Mouse (Mus musculus): ENCODE results near the gene Rasgef1b. TPM values are rescaled to one million over a fixed set of nuclear protein-coding genes. Genes with fewer than 3 reads are reported as not detected.
"Not testable (repeated sequence)": the region's sequence is repeated elsewhere in the genome, so short reads cannot be mapped to it uniquely, and the experiment has no call there.

Gene Rasgef1b
- polyA plus RNA-seq, 1 experiment: 0.36 TPM

DNA sequence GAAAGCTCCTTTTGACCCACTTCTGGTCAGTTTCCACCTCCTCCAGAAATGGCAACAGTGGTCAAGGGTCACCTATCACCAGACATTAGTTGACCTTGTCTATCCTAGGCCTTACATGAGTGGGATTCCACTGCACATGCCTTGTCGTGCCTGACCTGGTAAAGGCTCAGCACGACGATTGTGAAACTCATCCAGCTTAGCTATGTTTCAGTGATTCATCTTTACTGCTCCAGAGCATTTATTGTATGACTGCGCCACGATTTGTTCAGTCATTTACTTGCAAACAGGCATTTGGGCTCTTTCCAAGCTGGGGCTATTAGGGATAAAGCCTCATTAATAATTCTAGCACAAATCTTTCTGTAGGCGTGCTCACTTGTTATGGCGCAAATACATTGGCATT lies 498.4 kb downstream of the Rasgef1b start:
- peaks cover 7% of the 10 kb centered on the region; the same call in 1 of the 2 replicates for H3K4me1 ChIP-seq (ENCODE audit: control insufficient read depth, insufficient read depth, insufficient read length, low read length)
- no peak overlapping the region for H3K4me3 ChIP-seq (ENCODE audit: insufficient read depth, low read depth, low read length)
- no peak overlapping the region for H3K27ac ChIP-seq (replicated peaks; ENCODE audit: low read depth, low read length)

DNA sequence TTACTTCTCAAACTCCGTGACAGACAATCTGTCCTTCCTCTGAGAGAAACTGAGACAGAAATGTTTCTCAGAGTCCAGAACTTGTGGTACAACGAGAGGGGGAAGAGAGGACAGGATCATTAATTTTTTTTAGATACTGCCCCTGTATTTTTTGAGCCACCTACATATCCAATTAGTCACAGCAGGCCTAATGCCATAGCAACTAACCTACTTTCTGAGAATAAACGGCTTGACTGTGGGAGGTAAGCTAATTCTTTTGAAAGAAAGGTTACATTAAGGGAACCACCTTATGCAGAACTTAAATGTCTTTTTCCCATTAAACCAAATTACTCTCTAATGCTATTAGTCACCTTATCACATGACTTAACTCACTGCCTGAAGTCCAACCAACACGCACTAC lies 501.5 kb downstream of the Rasgef1b start:
- H3K4me1 ChIP-seq (ENCODE audit: control insufficient read depth, insufficient read depth, insufficient read length, low read length): 0 out of 2 replicates have a peak, but pooled peaks cover 2% of the 10 kb centered on the region
- no peak overlapping the region for H3K4me3 ChIP-seq (ENCODE audit: insufficient read depth, low read depth, low read length)
- no peak overlapping the region for H3K27ac ChIP-seq (replicated peaks; ENCODE audit: low read depth, low read length)

DNA sequence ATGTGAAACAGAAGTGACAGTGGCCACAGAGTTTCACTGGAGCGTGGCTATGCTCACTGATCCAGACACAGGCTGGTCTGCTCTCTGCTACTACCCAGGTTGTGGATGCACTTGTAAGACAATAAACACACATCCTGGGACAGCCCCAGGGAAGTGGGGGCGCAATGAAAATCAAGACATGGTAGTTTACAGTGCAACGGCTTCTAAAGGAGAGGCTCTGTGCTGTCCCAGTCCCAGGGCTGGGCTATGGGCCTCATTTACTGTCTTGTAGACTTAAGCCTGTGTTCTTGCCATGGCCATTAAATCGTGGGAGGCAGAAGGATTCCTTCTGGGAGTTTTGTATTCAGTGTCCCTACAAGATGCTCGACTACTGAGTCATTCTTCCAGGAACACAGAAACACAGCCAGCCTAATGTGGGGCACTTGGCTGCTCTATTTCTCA lies 504.3 kb downstream of the Rasgef1b start:
- no peak overlapping the region for H3K4me3 ChIP-seq (ENCODE audit: insufficient read depth, low read depth, low read length)
- no peaks in the 10 kb centered on the region for H3K4me1 ChIP-seq (ENCODE audit: control insufficient read depth, insufficient read depth, insufficient read length, low read length)
- no peak overlapping the region for H3K27ac ChIP-seq (replicated peaks; ENCODE audit: low read depth, low read length)

DNA sequence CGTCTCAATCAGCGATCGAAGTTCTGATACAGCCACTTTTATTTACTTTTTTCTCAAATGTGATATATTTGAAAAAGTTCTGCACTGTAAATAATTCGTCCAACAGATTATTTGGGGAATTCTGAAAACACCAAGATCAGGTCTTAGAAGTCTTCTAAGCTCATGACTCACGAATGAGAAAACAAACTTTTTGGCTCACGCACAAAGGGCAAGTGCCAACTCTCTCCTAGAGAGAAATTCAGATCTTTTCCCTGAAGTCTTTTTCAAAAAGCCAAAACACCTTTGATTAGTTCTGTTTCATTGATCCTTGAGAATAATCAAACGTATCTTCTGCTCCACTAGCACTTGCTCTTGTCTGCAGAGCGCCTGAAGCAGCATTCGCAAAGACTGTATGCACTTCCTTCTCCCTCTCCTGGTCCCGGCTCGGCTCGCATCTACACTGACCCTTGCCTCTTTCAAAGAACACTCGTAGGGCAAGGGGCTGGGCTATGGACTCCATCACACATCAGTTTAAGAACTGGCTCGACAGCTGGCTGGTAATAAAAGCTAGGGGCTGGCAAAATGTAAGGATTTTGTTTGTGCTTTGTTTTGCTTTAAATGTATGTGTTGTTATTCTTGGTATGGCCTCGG lies 504.9 kb downstream of the Rasgef1b start:
- Histone ChIP-seq H3K4me1 (ENCODE audit: control insufficient read depth, insufficient read depth, insufficient read length, low read length) (no peaks in the 10 kb centered on the region), H3K27ac (replicated peaks; ENCODE audit: low read depth, low read length) (no peak overlapping the region), H3K4me3 (ENCODE audit: insufficient read depth, low read depth, low read length) (no peak overlapping the region)

DNA sequence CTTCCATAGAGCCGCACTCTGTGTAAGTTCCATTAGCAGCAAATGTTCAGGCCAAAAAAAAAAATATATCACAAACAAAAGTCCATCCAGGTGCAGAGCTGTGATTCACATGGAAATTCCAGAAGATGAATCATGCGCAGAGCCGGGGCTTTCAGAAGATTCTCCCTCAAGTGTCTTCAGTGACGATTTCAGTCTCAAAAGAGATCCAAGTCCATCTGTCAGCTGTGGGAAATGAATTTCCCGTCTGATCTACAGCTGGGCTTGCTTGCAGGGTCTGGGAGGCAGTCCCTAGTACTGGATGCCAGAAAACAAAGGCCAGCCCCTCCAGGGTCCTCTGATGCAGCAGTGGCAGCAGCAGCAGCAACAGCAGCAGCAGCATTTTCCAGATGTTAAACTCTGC lies 510.5 kb downstream of the Rasgef1b start:
- Histone ChIP-seq H3K27ac (replicated peaks; ENCODE audit: low read depth, low read length) (no peak overlapping the region), H3K4me1 (ENCODE audit: control insufficient read depth, insufficient read depth, insufficient read length, low read length) (peaks cover 3% of the 10 kb centered on the region; the same call in 1 of the 2 replicates), H3K4me3 (ENCODE audit: insufficient read depth, low read depth, low read length) (no peak overlapping the region)

DNA sequence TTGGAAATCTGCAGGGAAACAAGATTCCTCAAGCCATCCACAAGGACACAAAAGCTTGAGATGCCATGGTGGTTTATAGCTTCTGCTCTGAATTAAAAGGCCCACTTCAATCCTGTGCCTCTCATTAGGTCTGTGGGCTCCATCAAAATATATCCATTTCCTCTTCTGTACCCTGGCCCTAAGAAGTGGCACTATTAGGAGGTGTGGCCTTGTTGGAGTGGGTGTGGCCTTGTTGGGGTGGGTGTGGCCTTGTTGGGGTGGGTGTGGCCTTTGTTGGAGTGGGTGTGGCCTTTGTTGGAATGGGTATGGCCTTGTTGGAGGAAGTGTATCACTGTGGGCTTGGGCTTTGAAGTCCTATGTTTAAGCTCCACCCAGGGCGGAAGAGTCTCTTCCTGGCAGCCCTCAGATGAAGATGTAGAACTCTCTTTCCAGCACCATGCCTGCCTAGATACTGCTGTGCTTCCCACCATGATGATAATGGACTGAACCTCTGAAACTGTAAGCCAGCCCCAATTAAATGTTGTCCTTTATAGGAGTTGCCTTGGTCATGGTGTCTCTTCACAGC lies 512.2 kb downstream of the Rasgef1b start:
- not testable (repeated sequence) for H3K27ac ChIP-seq (replicated peaks; ENCODE audit: low read depth, low read length); H3K4me3 ChIP-seq (ENCODE audit: insufficient read depth, low read depth, low read length); H3K4me1 ChIP-seq (ENCODE audit: control insufficient read depth, insufficient read depth, insufficient read length, low read length)

DNA sequence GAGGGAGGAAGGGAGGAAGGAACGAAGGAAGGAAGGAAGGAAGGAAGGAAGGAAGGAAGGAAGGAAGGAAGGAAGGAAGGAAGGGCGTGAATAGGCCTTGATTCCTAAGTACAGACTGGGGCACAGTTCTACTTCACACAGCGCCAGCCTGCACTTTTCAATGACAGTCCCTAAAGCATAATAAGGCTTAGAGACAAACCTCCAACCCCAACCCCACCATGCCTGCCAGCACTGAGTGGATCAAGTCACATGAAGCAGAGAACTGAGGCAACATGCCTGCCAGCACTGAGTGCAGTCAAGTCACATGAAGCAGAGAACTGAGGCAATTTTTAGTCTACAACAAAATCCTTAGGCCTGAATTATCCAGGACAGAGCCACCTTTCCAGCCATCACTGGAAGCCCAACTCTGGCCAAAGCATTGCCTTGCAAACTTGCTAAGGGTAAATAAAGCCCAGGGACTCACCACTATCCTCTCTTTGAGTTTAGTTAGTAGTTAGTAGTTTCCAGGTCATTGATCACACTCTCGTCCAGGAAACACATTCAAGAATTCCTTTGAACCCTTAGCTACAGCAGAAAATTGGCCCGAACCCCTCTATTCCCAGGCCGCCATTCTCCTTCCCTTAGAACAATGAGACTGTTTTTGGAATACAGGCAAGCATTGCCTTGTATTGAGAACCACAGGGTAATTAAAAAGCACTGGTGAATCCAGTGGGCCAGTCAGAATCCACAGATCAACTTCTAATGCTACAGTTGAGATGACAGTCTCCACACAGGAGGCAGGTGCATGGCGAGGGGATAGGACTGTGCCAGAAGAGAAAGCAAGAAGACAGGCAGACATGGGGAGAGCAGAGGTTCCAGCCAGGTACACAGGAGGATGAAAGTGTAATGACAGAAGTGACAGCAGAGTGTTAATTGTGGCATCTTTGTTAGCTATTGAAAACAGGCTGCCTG lies 513.4 kb downstream of the Rasgef1b start:
- Histone ChIP-seq H3K27ac (replicated peaks; ENCODE audit: low read depth, low read length) (no peak overlapping the region), H3K4me3 (ENCODE audit: insufficient read depth, low read depth, low read length) (no peak overlapping the region), H3K4me1 (ENCODE audit: control insufficient read depth, insufficient read depth, insufficient read length, low read length) (peaks cover 3% of the 10 kb centered on the region; the same call in 1 of the 2 replicates)

DNA sequence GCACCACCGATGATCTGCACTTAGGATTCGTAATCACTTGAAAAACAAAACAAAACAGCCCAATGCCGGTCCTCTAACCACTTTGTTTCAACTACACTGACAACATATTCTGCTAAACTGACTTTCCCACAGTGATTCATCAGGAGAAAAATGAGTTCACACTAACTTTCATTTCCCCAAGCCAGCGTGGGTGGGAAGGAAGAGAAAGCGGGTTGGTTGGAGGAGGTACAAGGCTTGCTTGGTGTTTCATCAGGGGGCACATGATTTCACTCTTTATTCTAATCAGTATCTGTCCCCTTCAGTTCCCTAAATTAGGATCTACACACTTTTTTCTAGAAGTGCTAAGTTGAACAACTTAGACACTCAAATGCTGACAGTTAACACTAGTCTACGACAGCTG lies 514.5 kb downstream of the Rasgef1b start:
- no peak overlapping the region for H3K27ac ChIP-seq (replicated peaks; ENCODE audit: low read depth, low read length)
- no peak overlapping the region for H3K4me3 ChIP-seq (ENCODE audit: insufficient read depth, low read depth, low read length)
- H3K4me1 ChIP-seq (ENCODE audit: control insufficient read depth, insufficient read depth, insufficient read length, low read length): peaks cover 3% of the 10 kb centered on the region; the same call in 1 of the 2 replicates

DNA sequence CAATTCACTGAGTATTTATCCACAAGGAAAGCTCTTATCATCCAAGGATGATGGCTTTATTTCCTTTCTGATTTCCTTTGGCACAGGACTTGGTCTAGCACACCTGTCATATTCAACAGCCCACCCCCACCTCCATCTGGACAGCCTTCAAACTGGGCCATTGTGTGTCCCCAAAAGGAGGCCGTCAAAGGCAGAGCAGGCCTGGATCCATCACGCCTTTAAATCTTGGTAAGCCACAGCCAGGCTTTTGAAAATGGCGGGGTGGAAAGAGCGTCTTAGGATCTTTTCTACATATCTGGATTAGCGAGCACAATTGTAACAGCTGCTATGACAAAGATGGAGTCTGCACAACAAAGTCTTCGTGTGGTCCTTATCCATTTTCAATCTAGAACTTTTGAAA lies 515.7 kb downstream of the Rasgef1b start:
- no peak overlapping the region for H3K4me3 ChIP-seq (ENCODE audit: insufficient read depth, low read depth, low read length)
- H3K4me1 ChIP-seq (ENCODE audit: control insufficient read depth, insufficient read depth, insufficient read length, low read length): peaks cover 2% of the 10 kb centered on the region; the same call in 1 of the 2 replicates
- no peak overlapping the region for H3K27ac ChIP-seq (replicated peaks; ENCODE audit: low read depth, low read length)

DNA sequence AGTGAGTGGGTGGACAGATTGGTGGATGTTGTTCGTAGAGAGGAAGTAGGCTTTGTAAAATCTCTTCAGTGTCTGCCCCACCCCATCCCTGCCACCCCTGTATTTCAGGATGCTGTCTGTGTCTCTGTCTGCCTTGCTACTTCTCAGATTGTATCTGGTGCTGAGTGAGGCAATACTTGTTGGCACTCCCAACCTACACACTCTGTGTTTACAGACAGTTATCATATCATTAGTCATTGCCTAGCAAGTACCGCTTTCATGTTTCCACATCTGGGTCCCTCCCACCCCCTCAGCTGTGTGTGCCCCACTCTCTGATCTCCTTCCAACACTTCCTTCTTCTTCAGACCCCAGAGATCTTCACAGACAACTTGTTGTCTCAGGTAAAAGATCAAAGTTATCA lies 525.4 kb downstream of the Rasgef1b start:
- Histone ChIP-seq H3K4me3 (ENCODE audit: insufficient read depth, low read depth, low read length) (no peak overlapping the region), H3K27ac (replicated peaks; ENCODE audit: low read depth, low read length) (no peak overlapping the region), H3K4me1 (ENCODE audit: control insufficient read depth, insufficient read depth, insufficient read length, low read length) (no peaks in the 10 kb centered on the region)

DNA sequence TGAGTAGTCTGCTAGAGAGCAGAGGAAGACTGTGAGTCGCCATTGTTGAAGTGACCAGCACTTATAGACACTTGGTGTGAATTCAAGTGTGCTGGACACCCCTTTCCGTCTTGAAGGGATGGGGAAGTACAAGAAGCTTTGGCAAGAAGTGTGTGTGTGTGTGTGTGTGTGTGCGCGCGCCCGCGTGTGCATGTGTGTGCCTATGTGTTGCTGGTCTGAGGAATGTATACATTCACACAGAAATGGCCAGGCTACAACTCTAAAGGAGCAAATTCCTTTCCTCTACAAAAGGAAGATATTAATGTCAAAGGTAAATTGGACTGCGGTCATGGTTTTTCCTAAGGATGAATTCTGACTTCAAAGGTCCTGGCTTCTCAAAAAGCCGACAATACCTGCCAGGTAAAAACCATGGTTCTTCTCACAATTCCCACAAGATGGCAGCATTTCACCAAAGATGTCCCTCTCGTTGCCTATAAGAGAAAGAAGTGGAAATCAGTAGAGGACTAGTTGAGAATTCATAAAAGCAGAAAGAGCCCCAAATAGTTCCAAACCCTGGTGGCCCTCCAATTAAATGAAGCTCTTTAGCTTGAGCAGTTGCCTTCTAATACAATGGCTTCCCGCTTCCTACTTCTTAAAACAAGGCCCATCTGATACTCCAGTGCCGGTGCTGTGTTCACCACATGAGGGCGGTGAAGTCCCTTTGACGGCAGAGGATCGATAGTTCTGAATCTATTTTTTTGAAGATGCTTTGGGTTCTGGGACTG lies 526.6 kb downstream of the Rasgef1b start:
- Histone ChIP-seq H3K4me3 (ENCODE audit: insufficient read depth, low read depth, low read length) (no peak overlapping the region), H3K4me1 (ENCODE audit: control insufficient read depth, insufficient read depth, insufficient read length, low read length) (no peaks in the 10 kb centered on the region), H3K27ac (replicated peaks; ENCODE audit: low read depth, low read length) (no peak overlapping the region)

DNA sequence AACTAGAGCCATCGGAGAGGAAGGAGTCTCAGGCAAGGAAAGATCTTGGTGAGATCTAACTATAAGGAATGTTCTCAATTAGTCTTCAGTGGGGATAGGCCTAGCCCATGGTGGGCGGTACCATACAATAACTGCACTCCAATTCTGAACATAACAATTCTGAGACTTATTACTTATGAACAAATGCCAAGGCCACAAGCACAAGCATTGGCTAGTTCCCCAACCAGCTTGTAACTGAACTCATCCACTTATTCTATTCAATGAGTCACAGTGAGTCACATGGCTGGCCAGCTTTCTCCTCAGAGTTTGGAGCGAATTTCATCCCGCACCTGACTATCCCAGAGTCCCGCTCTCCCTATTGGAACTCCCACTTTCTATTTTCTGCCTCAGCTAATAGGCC lies 533.4 kb downstream of the Rasgef1b start:
- H3K4me1 ChIP-seq (ENCODE audit: control insufficient read depth, insufficient read depth, insufficient read length, low read length): no peaks in the 10 kb centered on the region
- H3K27ac ChIP-seq (replicated peaks; ENCODE audit: low read depth, low read length): no peak overlapping the region
- H3K4me3 ChIP-seq (ENCODE audit: insufficient read depth, low read depth, low read length): no peak overlapping the region

DNA sequence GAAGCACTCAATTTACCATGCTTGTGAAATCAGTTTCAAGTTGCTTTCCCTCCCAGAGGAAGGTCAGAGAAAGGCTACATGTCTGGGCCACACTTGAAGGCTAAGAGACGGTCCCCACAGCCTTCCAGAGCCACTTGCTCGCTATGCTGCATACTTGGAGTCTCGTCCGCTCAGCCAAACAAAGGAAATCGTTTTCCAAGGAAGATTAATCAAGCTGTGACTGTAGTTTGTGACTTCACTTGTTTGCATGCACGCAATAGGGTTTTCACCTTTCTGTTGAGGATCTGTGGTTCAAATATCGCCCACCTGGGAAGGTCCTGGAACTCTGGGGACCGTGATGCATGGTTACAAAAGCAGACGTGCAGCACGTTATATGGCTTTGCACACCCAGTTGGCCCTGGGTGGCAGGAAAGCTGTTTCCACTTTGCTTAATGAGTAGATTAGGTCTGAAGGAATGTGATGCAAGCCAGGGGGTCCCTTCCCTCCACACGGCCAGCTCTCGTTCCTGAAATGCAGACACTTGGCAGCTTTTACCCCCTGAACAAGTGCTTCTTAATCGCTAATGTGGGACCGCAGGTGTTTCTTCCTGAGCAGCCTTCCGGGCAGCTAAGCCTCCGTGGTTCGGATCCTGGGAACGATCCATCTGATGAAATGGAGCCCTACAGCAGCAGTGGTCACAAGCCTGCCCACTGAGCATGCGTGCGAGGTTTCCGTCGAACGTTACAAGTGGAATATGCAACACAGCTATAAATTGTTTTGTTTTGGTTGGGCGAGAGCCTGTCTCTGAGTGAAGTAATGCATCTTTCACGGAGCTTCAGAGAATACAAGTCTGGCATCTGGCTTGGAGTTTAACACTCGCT lies 537.7 kb downstream of the Rasgef1b start:
- H3K4me1 ChIP-seq (ENCODE audit: control insufficient read depth, insufficient read depth, insufficient read length, low read length): no peaks in the 10 kb centered on the region
- H3K27ac ChIP-seq (replicated peaks; ENCODE audit: low read depth, low read length): no peak overlapping the region
- H3K4me3 ChIP-seq (ENCODE audit: insufficient read depth, low read depth, low read length): no peak overlapping the region

DNA sequence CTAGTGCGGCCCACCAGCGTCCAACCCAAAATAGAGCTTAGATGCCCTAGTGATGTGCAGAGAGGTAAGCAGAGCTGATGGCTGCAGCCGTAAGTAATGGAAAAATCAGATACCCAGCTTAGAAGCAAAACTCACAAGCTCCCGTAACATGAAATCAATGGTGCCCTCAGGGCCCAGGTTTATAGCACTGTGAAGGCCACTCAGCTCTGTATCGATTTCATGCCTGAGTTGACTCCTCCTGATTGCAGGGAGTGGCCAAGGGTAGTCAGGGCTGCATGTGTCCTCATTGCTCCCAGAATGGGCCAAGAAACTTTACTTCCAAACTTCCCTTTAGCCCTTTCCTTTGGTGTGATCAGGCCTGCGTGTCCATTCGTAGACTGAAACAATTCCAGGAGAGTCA lies 545.2 kb downstream of the Rasgef1b start:
- Histone ChIP-seq H3K4me3 (ENCODE audit: insufficient read depth, low read depth, low read length) (no peak overlapping the region), H3K27ac (replicated peaks; ENCODE audit: low read depth, low read length) (no peak overlapping the region), H3K4me1 (ENCODE audit: control insufficient read depth, insufficient read depth, insufficient read length, low read length) (no peaks in the 10 kb centered on the region)

All from brown adipose tissue, adult 24 weeks (tissue).